Mouse (Mus musculus): ENCODE measurements around the gene Mkks. TPM values are rescaled to one million over a fixed set of nuclear protein-coding genes. Genes with fewer than 3 reads are reported as not detected.
A peak's percentile ranks its signal among the peaks of the same experiment; 100 is the strongest.

The Mkks gene
- polyA plus RNA-seq, 1 experiment from 2014 or later, result 5.0 TPM

DNA sequence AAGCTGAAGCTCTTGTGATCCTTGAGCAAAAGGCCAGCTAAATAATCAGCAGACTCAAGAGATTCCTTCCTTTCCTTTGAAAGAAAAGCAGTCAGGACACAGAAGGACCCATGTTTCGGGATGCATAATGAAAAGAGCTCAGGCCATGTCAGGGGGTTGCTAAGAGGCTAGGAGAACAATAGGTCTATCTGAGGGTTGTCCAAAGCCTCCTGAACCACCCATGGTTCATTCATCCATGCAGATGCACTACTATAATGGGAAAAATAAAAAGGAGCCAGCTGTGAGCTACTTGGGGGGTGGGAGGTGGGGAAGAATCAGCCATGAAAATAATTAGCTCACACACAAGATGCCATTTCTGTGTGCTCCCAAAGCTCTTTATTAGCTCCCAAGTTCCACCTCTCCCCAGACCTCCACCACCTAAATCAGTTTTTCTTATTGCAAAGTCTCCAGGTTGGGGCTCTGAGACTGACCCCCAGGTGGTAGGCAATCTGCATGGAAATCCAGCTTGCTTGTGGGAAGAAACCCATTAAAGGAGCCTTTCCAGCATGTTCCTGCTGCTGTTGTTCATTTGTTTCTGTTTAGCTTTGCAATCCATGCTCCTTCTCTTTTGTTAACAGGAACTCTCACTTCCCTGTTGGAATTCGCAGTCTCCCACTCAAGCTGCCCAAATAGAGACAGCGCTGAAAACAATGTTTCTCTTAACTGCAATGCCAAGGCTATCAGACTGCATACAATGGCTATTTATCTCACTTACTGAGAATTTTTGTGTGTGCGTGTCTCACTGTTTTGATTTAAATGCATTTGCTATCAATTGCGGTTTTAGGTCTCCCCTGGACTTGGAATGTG, 36.4 kb downstream of the Mkks start:
- Histone ChIP-seq H3K9ac (ENCODE audit: low read depth, low read length) (no peak overlapping the region), H3K4me1 (ENCODE audit: control insufficient read depth, low read depth, low read length) (no peaks in the 10 kb centered on the region), H3K27me3 (ENCODE audit: control insufficient read depth, insufficient read depth, low read depth, low read length) (no peaks in the 10 kb centered on the region), H3K4me3 (ENCODE audit: low read depth, low read length) (no peak overlapping the region), H3K36me3 (ENCODE audit: control insufficient read depth, insufficient read depth) (no peaks in the 10 kb centered on the region), H3K9me3 (replicated peaks; ENCODE audit: control insufficient read depth, low read length) (no peaks in the 10 kb centered on the region), H3K4me2 (ENCODE audit: low read depth, low read length) (no peak overlapping the region), H3K27ac (ENCODE audit: low read length) (no peak overlapping the region)
- 47% methylated on average over 5 of the region's 5 CpGs for WGBS (ENCODE audit: insufficient replicate concordance)
- no peak for ATAC-seq (ENCODE audit: low read depth)

DNA sequence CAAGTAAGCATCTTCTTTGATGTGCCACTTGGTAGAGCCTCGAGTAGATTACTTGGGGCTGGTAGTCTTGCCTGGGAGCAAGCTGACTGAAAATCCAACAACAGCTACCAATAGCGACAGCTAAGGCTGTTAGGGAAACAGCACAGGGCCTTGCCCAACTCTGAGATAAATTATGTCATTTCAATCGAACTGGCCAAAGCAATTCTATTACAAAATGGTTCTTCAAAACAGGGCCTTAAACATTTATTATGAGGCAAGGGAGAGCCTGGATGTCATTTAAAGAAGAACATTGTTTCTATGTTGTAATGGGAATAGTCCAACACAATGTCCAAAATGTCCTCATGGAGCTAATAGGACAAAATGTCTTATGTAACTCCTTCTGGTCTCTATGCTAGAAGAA, 40.8 kb downstream of the Mkks start:
- Histone ChIP-seq H3K27ac (ENCODE audit: low read length) (no peak overlapping the region), H3K36me3 (ENCODE audit: control insufficient read depth, insufficient read depth) (no peaks in the 10 kb centered on the region), H3K27me3 (ENCODE audit: control insufficient read depth, insufficient read depth, low read depth, low read length) (no peaks in the 10 kb centered on the region), H3K9me3 (replicated peaks; ENCODE audit: control insufficient read depth, low read length) (no peaks in the 10 kb centered on the region), H3K9ac (ENCODE audit: low read depth, low read length) (no peak overlapping the region), H3K4me2 (ENCODE audit: low read depth, low read length) (no peak overlapping the region), H3K4me1 (ENCODE audit: control insufficient read depth, low read depth, low read length) (no peaks in the 10 kb centered on the region), H3K4me3 (ENCODE audit: low read depth, low read length) (no peak overlapping the region)
- no peak for ATAC-seq (ENCODE audit: low read depth)
- WGBS (ENCODE audit: insufficient replicate concordance), result 38% methylated on average over 3 of the region's 3 CpGs

DNA sequence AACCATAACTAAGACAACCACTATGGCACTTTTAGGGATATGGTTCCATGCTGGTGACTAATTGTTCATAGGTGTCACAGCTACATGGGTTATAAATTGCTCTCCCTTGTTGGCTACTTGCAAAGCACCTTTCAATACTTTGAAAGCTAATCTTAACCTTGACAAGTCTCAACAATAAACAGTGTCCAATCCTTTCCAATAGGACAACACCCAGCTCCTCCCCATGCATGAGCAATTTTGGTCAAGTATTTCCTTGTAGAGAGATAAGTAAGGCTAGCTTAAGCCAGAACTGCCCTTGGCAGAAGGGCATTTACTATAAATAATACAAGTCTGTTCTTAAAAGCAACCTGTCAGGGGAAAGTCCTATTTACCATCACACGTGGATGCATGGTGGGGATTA, 53.2 kb downstream of the Mkks start:
- no peaks in the 10 kb centered on the region for H3K9me3 ChIP-seq (replicated peaks; ENCODE audit: control insufficient read depth, low read length)
- no peak for ATAC-seq (ENCODE audit: low read depth)
- 32% methylated on average over 1 of the region's 1 CpGs for WGBS (ENCODE audit: insufficient replicate concordance)
- no peaks in the 10 kb centered on the region for H3K4me1 ChIP-seq (ENCODE audit: control insufficient read depth, low read depth, low read length)
- no peaks in the 10 kb centered on the region for H3K36me3 ChIP-seq (ENCODE audit: control insufficient read depth, insufficient read depth)
- no peak overlapping the region for H3K4me2 ChIP-seq (ENCODE audit: low read depth, low read length)
- H3K27ac ChIP-seq (ENCODE audit: low read length), result no peak overlapping the region
- no peak overlapping the region for H3K4me3 ChIP-seq (ENCODE audit: low read depth, low read length)
- H3K27me3 ChIP-seq (ENCODE audit: control insufficient read depth, insufficient read depth, low read depth, low read length), result no peaks in the 10 kb centered on the region
- no peak overlapping the region for H3K9ac ChIP-seq (ENCODE audit: low read depth, low read length)

DNA sequence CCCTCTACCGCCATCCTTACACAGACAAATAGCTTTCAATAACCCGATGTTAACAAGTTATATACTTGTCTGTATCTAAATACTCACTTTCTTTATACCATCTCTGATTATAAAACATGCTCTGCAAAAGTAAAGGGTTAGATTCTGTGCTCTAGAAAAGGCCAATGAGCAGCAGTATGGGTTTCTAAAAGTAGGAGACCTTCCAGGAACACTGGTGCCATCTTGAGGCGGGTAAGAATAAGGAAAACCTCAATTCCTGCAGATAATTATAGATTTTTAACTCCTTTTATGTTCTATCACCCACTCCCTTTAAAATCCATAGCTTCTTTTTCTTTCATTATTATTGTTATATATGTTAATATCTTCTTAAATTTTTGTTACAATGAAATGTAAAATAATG, 55.3 kb downstream of the Mkks start:
- 49% methylated on average over 3 of the region's 3 CpGs for WGBS (ENCODE audit: insufficient replicate concordance)
- Histone ChIP-seq H3K4me2 (ENCODE audit: low read depth, low read length) (no peak overlapping the region), H3K4me1 (ENCODE audit: control insufficient read depth, low read depth, low read length) (no peaks in the 10 kb centered on the region), H3K9me3 (replicated peaks; ENCODE audit: control insufficient read depth, low read length) (no peaks in the 10 kb centered on the region), H3K36me3 (ENCODE audit: control insufficient read depth, insufficient read depth) (no peaks in the 10 kb centered on the region), H3K9ac (ENCODE audit: low read depth, low read length) (no peak overlapping the region), H3K27ac (ENCODE audit: low read length) (no peak overlapping the region), H3K4me3 (ENCODE audit: low read depth, low read length) (no peak overlapping the region), H3K27me3 (ENCODE audit: control insufficient read depth, insufficient read depth, low read depth, low read length) (no peaks in the 10 kb centered on the region)
- no peak for ATAC-seq (ENCODE audit: low read depth)

DNA sequence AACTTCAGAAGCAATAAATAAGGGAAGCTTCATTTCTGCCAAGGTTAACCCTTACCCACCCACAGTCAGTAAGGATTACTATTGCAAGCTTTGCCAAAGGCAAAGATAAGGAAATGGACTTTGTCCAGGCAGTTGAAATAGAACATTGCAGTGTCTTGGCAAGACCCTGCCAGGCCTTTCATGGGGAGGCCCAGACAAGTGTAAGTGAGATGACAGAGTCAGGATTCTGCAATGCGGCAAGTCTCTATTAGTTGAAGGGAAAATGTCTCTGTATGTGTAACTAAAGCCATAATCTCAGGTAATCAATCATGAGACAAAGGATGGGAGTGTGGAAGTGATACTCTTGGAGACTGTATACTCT, 56.5 kb downstream of the Mkks start:
- Histone ChIP-seq H3K4me1 (ENCODE audit: control insufficient read depth, low read depth, low read length) (no peaks in the 10 kb centered on the region), H3K27ac (ENCODE audit: low read length) (no peak overlapping the region), H3K9me3 (replicated peaks; ENCODE audit: control insufficient read depth, low read length) (no peaks in the 10 kb centered on the region), H3K27me3 (ENCODE audit: control insufficient read depth, insufficient read depth, low read depth, low read length) (no peaks in the 10 kb centered on the region), H3K9ac (ENCODE audit: low read depth, low read length) (no peak overlapping the region), H3K4me3 (ENCODE audit: low read depth, low read length) (no peak overlapping the region), H3K4me2 (ENCODE audit: low read depth, low read length) (no peak overlapping the region), H3K36me3 (ENCODE audit: control insufficient read depth, insufficient read depth) (no peaks in the 10 kb centered on the region)
- ATAC-seq (ENCODE audit: low read depth), result no peak
- 82% methylated on average over 1 of the region's 1 CpGs for WGBS (ENCODE audit: insufficient replicate concordance)

DNA sequence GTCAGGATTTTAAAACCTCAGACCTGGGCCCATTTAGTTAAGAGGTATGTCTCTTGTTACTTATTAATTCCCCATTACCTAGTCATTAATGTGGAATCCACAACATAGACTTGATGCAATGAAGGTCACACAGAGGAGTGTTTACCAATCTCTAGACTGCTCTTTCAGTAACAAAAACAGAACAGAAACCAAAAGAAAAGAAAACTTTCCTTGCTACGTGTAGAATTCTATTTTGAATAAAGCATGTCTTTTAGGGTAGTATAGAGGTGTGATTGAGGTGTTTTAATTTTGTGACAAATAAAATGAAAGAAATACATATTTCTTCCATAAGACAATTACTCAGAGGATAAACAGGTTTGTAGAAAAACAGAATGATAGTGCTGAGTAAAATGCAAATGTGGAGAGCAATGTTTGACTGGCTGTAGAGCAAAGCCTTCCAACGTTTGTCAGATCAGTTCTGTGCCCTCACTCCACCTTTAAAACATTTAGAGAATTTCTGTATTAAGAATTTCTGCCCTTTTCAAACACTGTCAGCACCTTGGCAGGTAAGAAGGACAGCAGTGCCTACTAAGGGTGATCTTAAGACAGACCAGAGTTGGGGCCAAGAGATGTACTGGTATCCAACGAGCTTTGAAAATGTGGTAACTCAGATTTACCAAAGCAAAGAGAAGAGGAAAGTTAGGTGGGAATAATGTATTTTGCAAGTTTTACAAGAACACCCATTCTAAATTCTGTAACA, 57.0 kb downstream of the Mkks start:
- Histone ChIP-seq H3K27me3 (ENCODE audit: control insufficient read depth, insufficient read depth, low read depth, low read length) (no peaks in the 10 kb centered on the region), H3K9me3 (replicated peaks; ENCODE audit: control insufficient read depth, low read length) (no peaks in the 10 kb centered on the region), H3K4me2 (ENCODE audit: low read depth, low read length) (no peak overlapping the region), H3K4me3 (ENCODE audit: low read depth, low read length) (no peak overlapping the region), H3K36me3 (ENCODE audit: control insufficient read depth, insufficient read depth) (no peaks in the 10 kb centered on the region), H3K27ac (ENCODE audit: low read length) (no peak overlapping the region), H3K9ac (ENCODE audit: low read depth, low read length) (no peak overlapping the region), H3K4me1 (ENCODE audit: control insufficient read depth, low read depth, low read length) (no peaks in the 10 kb centered on the region)
- 56% methylated on average over 3 of the region's 3 CpGs for WGBS (ENCODE audit: insufficient replicate concordance)
- ATAC-seq (ENCODE audit: low read depth), result no peak

DNA sequence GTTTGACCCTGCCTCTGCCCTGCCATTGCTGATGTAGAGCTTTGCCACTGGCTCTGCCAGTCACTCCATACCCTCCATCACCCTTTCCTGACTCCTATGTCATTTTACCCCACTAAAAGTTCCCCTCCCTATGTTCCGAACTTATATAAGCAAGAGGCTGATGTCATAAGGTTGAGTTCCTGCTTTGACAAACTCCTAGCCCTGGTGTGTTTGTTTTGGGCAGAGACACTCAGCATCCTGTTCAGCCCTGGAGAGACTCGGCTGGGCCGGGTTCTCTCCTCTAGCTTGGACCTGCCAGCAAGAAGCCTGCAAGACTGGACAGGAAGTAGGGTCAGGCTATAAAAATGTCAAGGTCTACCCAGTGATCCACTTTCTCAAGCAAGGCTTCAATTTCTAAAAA, 58.3 kb downstream of the Mkks start:
- WGBS (ENCODE audit: insufficient replicate concordance), result 36% methylated on average over 3 of the region's 3 CpGs
- Histone ChIP-seq H3K27me3 (ENCODE audit: control insufficient read depth, insufficient read depth, low read depth, low read length) (no peaks in the 10 kb centered on the region), H3K36me3 (ENCODE audit: control insufficient read depth, insufficient read depth) (no peaks in the 10 kb centered on the region), H3K4me2 (ENCODE audit: low read depth, low read length) (no peak overlapping the region), H3K9me3 (replicated peaks; ENCODE audit: control insufficient read depth, low read length) (no peaks in the 10 kb centered on the region), H3K4me3 (ENCODE audit: low read depth, low read length) (no peak overlapping the region), H3K9ac (ENCODE audit: low read depth, low read length) (no peak overlapping the region), H3K4me1 (ENCODE audit: control insufficient read depth, low read depth, low read length) (no peaks in the 10 kb centered on the region), H3K27ac (ENCODE audit: low read length) (no peak overlapping the region)
- ATAC-seq (ENCODE audit: low read depth), result no peak

DNA sequence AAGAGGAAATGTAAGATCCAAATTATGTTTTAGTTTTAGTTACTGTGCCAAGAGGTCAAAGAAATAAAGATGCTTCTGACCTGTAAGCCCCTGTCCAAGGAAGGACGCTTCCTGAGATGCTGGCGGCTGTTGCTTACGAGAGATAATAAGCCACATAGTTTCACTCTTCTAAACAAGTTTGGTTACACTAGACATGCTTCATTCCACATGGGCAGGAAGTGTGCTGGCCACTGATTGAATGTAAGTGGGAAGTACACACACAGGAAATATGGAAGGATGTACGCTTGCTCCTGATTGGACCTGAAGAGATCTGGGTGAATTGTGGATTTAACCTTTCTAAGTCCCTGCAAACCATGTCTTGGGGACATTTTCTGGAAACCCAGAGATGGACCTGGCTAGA, 63.6 kb downstream of the Mkks start:
- no peaks in the 10 kb centered on the region for H3K9me3 ChIP-seq (replicated peaks; ENCODE audit: control insufficient read depth, low read length)
- no peaks in the 10 kb centered on the region for H3K36me3 ChIP-seq (ENCODE audit: control insufficient read depth, insufficient read depth)
- H3K4me1 ChIP-seq (ENCODE audit: control insufficient read depth, low read depth, low read length), result no peaks in the 10 kb centered on the region
- no peak overlapping the region for H3K27ac ChIP-seq (ENCODE audit: low read length)
- no peak overlapping the region for H3K4me3 ChIP-seq (ENCODE audit: low read depth, low read length)
- ATAC-seq (ENCODE audit: low read depth), result peak; percentile 39
- 22% methylated on average over 4 of the region's 4 CpGs for WGBS (ENCODE audit: insufficient replicate concordance)
- H3K9ac ChIP-seq (ENCODE audit: low read depth, low read length), result no peak overlapping the region
- H3K4me2 ChIP-seq (ENCODE audit: low read depth, low read length), result no peak overlapping the region
- H3K27me3 ChIP-seq (ENCODE audit: control insufficient read depth, insufficient read depth, low read depth, low read length), result no peaks in the 10 kb centered on the region
